Mouse (Mus musculus): ENCODE results near the gene Slc30a2. TPM values are rescaled to one million over a fixed set of nuclear protein-coding genes. Genes with fewer than 3 reads are reported as not detected.

The Slc30a2 gene
- polyA plus RNA-seq, 1 experiment = not detected

GRCm38 (mm10) chr4:134342213-134342779 is 685 bp upstream of the Slc30a2 start:
- Histone ChIP-seq H3K4me1 (peaks cover 17% of the 10 kb centered on the region), H3K4me3 (replicated peaks) (no peak overlapping the region), H3K27me3 (replicated peaks) (peaks cover 56% of the 10 kb centered on the region), H3K9me3 (peaks cover 50% of the 10 kb centered on the region), H3K36me3 (replicated peaks; ENCODE audit: low read length) (no peaks in the 10 kb centered on the region)
- TF ChIP-seq FLI1 (IDR thresholded peaks at IDR 0.05; ENCODE audit: low read length) = no peak
- no peak for TF ChIP-seq GATA1 (IDR thresholded peaks at IDR 0.05; ENCODE audit: borderline replicate concordance, low read length)

GRCm38 (mm10) chr4:134344620-134345019 is 1.6 kb downstream of the Slc30a2 start:
- H3K4me1 ChIP-seq = peaks cover 17% of the 10 kb centered on the region
- TF ChIP-seq GATA1 (IDR thresholded peaks at IDR 0.05; ENCODE audit: borderline replicate concordance, low read length) (no peak), FLI1 (IDR thresholded peaks at IDR 0.05; ENCODE audit: low read length) (no peak)
- no peak overlapping the region for H3K4me3 ChIP-seq (replicated peaks)
- H3K9me3 ChIP-seq = peaks cover 30% of the 10 kb centered on the region
- no peaks in the 10 kb centered on the region for H3K36me3 ChIP-seq (replicated peaks; ENCODE audit: low read length)
- peaks cover 72% of the 10 kb centered on the region for H3K27me3 ChIP-seq (replicated peaks)

DNA sequence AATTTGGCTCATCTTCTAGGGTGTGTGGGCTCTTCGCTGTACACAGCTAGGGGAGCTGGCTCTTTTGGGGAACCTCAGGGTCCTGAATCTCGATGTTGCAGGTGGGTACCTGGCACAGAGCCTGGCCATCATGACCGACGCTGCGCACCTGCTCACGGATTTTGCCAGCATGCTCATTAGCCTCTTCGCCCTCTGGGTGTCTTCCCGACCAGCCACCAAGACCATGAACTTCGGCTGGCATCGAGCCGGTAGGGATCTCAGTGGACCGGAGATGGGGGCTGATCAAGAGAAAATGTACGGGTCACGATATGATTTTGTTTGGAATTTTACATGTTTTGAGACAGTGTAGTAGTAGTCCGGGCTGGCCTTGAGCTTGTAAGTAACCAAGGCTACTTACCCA is 2.8 kb downstream of the Slc30a2 start:
- Histone ChIP-seq H3K4me3 (replicated peaks) (no peak overlapping the region), H3K36me3 (replicated peaks; ENCODE audit: low read length) (no peaks in the 10 kb centered on the region), H3K4me1 (peaks cover 17% of the 10 kb centered on the region), H3K9me3 (peaks cover 23% of the 10 kb centered on the region), H3K27me3 (replicated peaks) (peaks cover 70% of the 10 kb centered on the region)
- TF ChIP-seq FLI1 (IDR thresholded peaks at IDR 0.05; ENCODE audit: low read length) (no peak), GATA1 (IDR thresholded peaks at IDR 0.05; ENCODE audit: borderline replicate concordance, low read length) (no peak)

- TF ChIP-seq FLI1 (IDR thresholded peaks at IDR 0.05; ENCODE audit: low read length) (no peak), GATA1 (IDR thresholded peaks at IDR 0.05; ENCODE audit: borderline replicate concordance, low read length) (no peak)
- H3K36me3 ChIP-seq (replicated peaks; ENCODE audit: low read length) = no peaks in the 10 kb centered on the region
- H3K4me3 ChIP-seq (replicated peaks) = no peak overlapping the region
These were observed 5.1 kb downstream of the Slc30a2 start for GRCm38 (mm10) chr4:134348078-134348477.

DNA sequence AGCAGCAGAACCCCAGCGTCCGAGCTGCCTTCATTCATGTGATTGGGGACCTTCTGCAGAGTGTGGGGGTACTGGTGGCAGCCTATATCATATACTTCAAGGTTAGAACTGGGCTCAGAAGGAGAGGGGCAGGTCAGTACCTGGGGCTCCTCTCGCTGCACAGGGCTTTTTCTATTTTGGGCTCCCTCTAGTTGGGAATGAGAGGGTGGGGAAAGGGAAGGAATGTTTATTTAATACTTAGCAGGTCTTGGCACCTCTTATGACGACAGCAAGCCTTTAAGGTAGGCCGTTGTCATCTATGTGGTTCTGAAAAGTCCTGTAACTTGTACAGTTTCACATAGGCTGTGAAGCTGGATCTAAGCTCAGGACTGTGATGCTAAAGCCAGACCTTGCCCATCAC is 5.6 kb downstream of the Slc30a2 start:
- no peaks in the 10 kb centered on the region; the same call in 1 of the 2 replicates for H3K9me3 ChIP-seq
- TF ChIP-seq FLI1 (IDR thresholded peaks at IDR 0.05; ENCODE audit: low read length) = no peak
- no peak for TF ChIP-seq GATA1 (IDR thresholded peaks at IDR 0.05; ENCODE audit: borderline replicate concordance, low read length)
- H3K4me1 ChIP-seq = peaks cover 23% of the 10 kb centered on the region
- no peaks in the 10 kb centered on the region for H3K36me3 ChIP-seq (replicated peaks; ENCODE audit: low read length)
- no peak overlapping the region for H3K4me3 ChIP-seq (replicated peaks)
- H3K27me3 ChIP-seq (replicated peaks) = peaks cover 60% of the 10 kb centered on the region

More at GRCm38 (mm10) chr4:134348078-134348477, 5.1 kb downstream of the Slc30a2 start:
- H3K27me3 ChIP-seq (replicated peaks) = peaks cover 64% of the 10 kb centered on the region
- H3K9me3 ChIP-seq = peaks cover 4% of the 10 kb centered on the region
- H3K4me1 ChIP-seq = peaks cover 25% of the 10 kb centered on the region

DNA sequence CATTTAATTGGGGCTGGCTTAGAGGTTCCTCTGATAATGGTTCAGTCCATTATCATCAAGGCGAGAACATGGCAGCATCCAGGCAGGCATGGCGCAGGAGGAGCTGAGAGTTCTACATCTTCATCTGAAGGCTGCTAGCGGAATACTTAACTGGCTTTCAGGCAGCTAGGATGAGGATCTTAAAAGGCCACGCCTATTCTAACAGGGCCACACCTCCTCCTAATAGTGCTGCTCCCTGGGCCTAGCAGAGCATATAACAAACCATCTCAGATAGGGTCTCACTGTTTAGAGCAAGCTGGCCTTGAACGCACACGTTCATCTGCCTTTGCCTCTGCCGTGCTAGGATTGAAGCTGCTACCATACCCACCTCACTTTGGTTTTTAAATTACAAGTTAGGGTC is 6.8 kb downstream of the Slc30a2 start:
- no peak overlapping the region for H3K4me3 ChIP-seq (replicated peaks)
- H3K27me3 ChIP-seq (replicated peaks) = peaks cover 54% of the 10 kb centered on the region
- no peaks in the 10 kb centered on the region for H3K9me3 ChIP-seq
- no peak for TF ChIP-seq FLI1 (IDR thresholded peaks at IDR 0.05; ENCODE audit: low read length)
- TF ChIP-seq GATA1 (IDR thresholded peaks at IDR 0.05; ENCODE audit: borderline replicate concordance, low read length) = no peak
- H3K36me3 ChIP-seq (replicated peaks; ENCODE audit: low read length) = no peaks in the 10 kb centered on the region
- H3K4me1 ChIP-seq = peaks cover 23% of the 10 kb centered on the region

GRCm38 (mm10) chr4:134350641-134351040 is 7.7 kb downstream of the Slc30a2 start:
- peaks cover 26% of the 10 kb centered on the region for H3K4me1 ChIP-seq
- no peaks in the 10 kb centered on the region for H3K9me3 ChIP-seq
- TF ChIP-seq FLI1 (IDR thresholded peaks at IDR 0.05; ENCODE audit: low read length) = no peak
- no peak for TF ChIP-seq GATA1 (IDR thresholded peaks at IDR 0.05; ENCODE audit: borderline replicate concordance, low read length)
- H3K27me3 ChIP-seq (replicated peaks) = peaks cover 52% of the 10 kb centered on the region
- no peak overlapping the region for H3K4me3 ChIP-seq (replicated peaks)
- H3K36me3 ChIP-seq (replicated peaks; ENCODE audit: low read length) = no peaks in the 10 kb centered on the region

DNA sequence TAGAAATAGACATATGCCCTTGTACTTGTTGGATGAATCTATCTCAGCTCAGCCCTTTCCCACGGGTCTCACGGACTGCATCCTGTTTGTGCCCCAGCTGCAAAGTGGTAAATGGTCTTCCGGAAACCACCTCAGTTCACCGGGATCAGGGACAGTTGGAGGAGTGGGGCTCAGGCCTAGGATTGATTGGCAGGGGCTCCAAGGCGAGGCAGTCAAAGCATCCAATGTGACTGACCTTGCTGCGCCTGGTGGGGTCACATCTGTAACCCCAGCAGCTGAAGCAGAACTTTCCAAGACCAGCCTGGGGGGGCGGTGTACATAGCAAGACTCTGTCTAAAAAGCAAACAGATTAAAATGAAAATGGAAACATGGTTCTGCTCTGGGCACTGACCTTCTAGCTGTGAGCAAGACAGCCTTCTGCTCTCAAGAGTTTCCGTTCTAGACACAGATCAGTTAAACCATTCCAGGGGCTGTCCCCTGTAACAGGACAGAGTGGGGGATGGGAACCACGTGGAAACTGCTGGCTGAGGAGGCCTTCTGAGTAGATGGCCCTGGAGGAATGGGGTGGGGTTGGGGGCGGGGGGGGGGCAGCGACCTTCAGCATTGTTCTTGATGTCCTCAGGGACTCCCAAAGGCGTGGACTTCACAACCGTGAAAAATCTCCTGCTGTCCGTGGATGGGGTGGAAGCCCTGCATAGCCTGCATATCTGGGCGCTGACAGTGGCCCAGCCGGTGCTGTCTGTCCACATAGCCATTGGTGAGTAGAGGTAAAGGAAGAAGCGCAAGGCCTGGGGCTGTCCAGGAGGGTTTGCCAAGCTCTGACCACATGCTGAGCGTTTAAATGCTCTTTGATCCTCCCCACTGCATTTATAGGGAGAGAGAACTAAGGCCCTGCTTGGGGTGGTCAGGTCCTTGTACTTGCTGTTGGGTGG is 8.6 kb downstream of the Slc30a2 start:
- Histone ChIP-seq H3K36me3 (replicated peaks; ENCODE audit: low read length) (no peaks in the 10 kb centered on the region), H3K4me3 (replicated peaks) (no peak overlapping the region), H3K4me1 (peaks cover 36% of the 10 kb centered on the region), H3K27me3 (replicated peaks) (peaks cover 46% of the 10 kb centered on the region), H3K9me3 (no peaks in the 10 kb centered on the region)
- TF ChIP-seq FLI1 (IDR thresholded peaks at IDR 0.05; ENCODE audit: low read length) = no peak
- TF ChIP-seq GATA1 (IDR thresholded peaks at IDR 0.05; ENCODE audit: borderline replicate concordance, low read length) = no peak

DNA sequence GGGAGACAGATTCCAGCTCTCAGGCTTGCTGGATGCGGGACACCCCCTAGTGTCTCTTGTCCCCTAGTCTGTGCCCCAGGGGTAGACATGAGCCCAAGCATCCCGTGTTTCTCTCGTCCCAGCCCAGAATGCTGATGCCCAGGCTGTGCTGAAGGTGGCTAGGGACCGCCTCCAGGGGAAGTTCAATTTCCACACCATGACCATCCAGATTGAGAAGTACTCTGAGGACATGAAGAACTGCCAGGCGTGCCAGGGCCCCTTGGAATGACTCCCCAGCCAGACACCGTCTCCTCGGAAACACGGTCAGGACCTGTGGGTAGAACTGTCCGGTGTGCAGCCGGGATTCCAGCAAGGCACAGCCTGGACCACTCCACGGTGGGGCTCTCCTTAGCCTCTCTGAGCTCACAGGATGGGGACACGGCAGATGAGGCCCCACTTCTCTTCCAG is 9.3 kb downstream of the Slc30a2 start:
- Histone ChIP-seq H3K4me3 (replicated peaks) (no peak overlapping the region), H3K27me3 (replicated peaks) (peaks cover 46% of the 10 kb centered on the region), H3K9me3 (no peaks in the 10 kb centered on the region), H3K4me1 (peaks cover 43% of the 10 kb centered on the region), H3K36me3 (replicated peaks; ENCODE audit: low read length) (no peaks in the 10 kb centered on the region)
- TF ChIP-seq GATA1 (IDR thresholded peaks at IDR 0.05; ENCODE audit: borderline replicate concordance, low read length) (no peak), FLI1 (IDR thresholded peaks at IDR 0.05; ENCODE audit: low read length) (no peak)

GRCm38 (mm10) chr4:134352929-134353328 is 9.9 kb downstream of the Slc30a2 start:
- Histone ChIP-seq H3K9me3 (no peaks in the 10 kb centered on the region), H3K27me3 (replicated peaks) (peaks cover 46% of the 10 kb centered on the region), H3K4me3 (replicated peaks) (no peak overlapping the region), H3K4me1 (peaks cover 47% of the 10 kb centered on the region), H3K36me3 (replicated peaks; ENCODE audit: low read length) (no peaks in the 10 kb centered on the region)
- TF ChIP-seq GATA1 (IDR thresholded peaks at IDR 0.05; ENCODE audit: borderline replicate concordance, low read length) = no peak
- TF ChIP-seq FLI1 (IDR thresholded peaks at IDR 0.05; ENCODE audit: low read length) = no peak
